Mouse (Mus musculus): ENCODE measurements around the gene Svs6.

GRCm38 (mm10) chr2:164312599-164312998, 4.0 kb upstream of the Svs6 start:
- TF ChIP-seq CTCF (conservative IDR thresholded peaks at IDR 0.05 in 1 of 2, IDR thresholded peaks at IDR 0.05 in 1 of 2; ENCODE audit: low read depth in 2 of 2, low read length in 2 of 2) (no peak), EP300 (IDR thresholded peaks at IDR 0.05; ENCODE audit: low read length) (no peak), MAFK (IDR thresholded peaks at IDR 0.05; ENCODE audit: insufficient replicate concordance, low read length) (no peak), NELFE (IDR thresholded peaks at IDR 0.05; ENCODE audit: low read depth, low read length) (no peak), E2F4 (IDR thresholded peaks at IDR 0.05; ENCODE audit: insufficient replicate concordance, low read depth, low read length) (no peak), CHD1 (IDR thresholded peaks at IDR 0.05; ENCODE audit: low read depth, low read length) (no peak), CHD2 (IDR thresholded peaks at IDR 0.05; ENCODE audit: low read length) (no peak)

Measured in CH12.LX (cell line).